Mouse (Mus musculus) intestine, postnatal 0 days (tissue): ENCODE results near the gene Tmem216. TPM values are rescaled to one million over a fixed set of nuclear protein-coding genes. Genes with fewer than 3 reads are reported as not detected.

ENCODE experiments used
- ATAC-seq: fragments of 200-750 bp; cut with Nextera tagmentation; 2 replicates; pipeline ENCODE4 v1.8.0; 2017; ENCODE audit warnings: mild to moderate bottlenecking, moderate TSS enrichment, moderate library complexity
- H3K27ac ChIP-seq: fragments of 300-500 bp; sonication (generic); 2 replicates; pipeline ENCODE4 v1.5.1; 2014; ENCODE audit warnings: mild to moderate bottlenecking, low read depth, low read length, moderate library complexity
- H3K27me3 ChIP-seq: fragments of 300-500 bp; sonication (generic); replicated peaks from 2 replicates; pipeline ENCODE4 v1.6.1; 2014; ENCODE audit warnings: low read length, mixed read lengths; ENCODE audit not compliant: control insufficient read depth, insufficient read depth
- H3K36me3 ChIP-seq: fragments of 300-500 bp; sonication (generic); 2 replicates; pipeline ENCODE4 v1.6.1; 2014; ENCODE audit warnings: mild to moderate bottlenecking, moderate library complexity; ENCODE audit not compliant: control insufficient read depth, insufficient read depth
- H3K4me1 ChIP-seq: fragments of 300-500 bp; sonication (generic); replicated peaks from 2 replicates; pipeline ENCODE4 v1.6.1; 2014; ENCODE audit warnings: antibody characterized with exemption, low read length, mixed read lengths; ENCODE audit not compliant: control insufficient read depth, insufficient read depth
- H3K4me2 ChIP-seq: fragments of 300-500 bp; sonication (generic); replicated peaks from 2 replicates; pipeline ENCODE4 v1.6.1; 2014; ENCODE audit warnings: low read depth, mild to moderate bottlenecking, moderate library complexity
- H3K4me3 ChIP-seq: fragments of 300-500 bp; sonication (generic); 2 replicates; pipeline ENCODE4 v1.5.1; 2014; ENCODE audit warnings: low read depth, low read length
- H3K9ac ChIP-seq: fragments of 300-500 bp; sonication (generic); 2 replicates; pipeline ENCODE4 v1.6.1; 2014; ENCODE audit warnings: mild to moderate bottlenecking, low read depth, low read length
- H3K9me3 ChIP-seq: fragments of 300-500 bp; sonication (generic); 2 replicates; pipeline ENCODE4 v1.6.1; 2016; ENCODE audit warnings: mixed run types; ENCODE audit not compliant: control insufficient read depth
- CTCF ChIP-seq: sonication (generic); IDR thresholded peaks from 2 replicates; pipeline ENCODE4 v1.5.1; 2016; ENCODE audit warnings: low read depth, mild to moderate bottlenecking, control low read depth, antibody characterized with exemption, moderate library complexity
- WGBS: fragments of 180-500 bp; shearing (Covaris S2); extraction: QIAGEN DNeasy Blood & Tissue Kit; methylation state at CpG from one replicate; pipeline ENCODE4 v1.1.7; 2014; 5-methylcytosine and 5-hydroxymethylcytosine counted together
- polyA plus RNA-seq: library from polyadenylated mRNA; unstranded; fragments of >200 nt; fragmentation: Nextera tagmentation; extraction: Ambion mirVana; gene quantifications from 2 replicates; pipeline ENCODE4 v1.2.1, GENCODE M21; 2015

Tmem216 gene
- polyA plus RNA-seq, 1 experiment from 2014 or later, result 12.2 TPM

DNA sequence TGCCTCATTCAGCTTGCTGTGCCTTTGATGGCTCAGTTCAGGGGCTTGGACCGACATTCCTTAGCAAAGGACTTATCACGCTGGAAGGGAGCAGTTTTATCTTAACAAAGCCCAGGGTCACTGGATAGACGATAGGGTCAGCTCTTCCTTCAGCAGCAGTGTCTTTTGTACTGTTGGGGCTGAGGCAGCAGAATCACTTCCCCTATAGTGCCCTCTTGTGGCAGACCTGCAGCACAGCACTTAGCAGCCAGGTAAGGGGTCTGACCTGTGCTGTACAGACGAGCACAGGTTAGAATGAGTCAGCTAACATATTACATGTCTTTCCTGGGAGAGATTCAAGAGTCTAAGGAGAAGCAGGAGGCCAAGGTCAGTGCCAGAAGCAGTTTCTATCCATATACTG is 53.5 kb downstream of the Tmem216 start:
- Histone ChIP-seq H3K27ac (no peak overlapping the region), H3K4me2 (no peak overlapping the region), H3K27me3 (no peaks in the 10 kb centered on the region), H3K4me3 (no peak overlapping the region), H3K36me3 (peaks cover 71% of the 10 kb centered on the region), H3K4me1 (no peaks in the 10 kb centered on the region), H3K9me3 (no peaks in the 10 kb centered on the region), H3K9ac (no peak overlapping the region)
- 4% methylated on average over 4 of the region's 4 CpGs for WGBS
- ATAC-seq, result 0 out of 2 replicates have a peak, but pooled peaks have one; percentile 22
- TF ChIP-seq CTCF, result peak; percentile 93

DNA sequence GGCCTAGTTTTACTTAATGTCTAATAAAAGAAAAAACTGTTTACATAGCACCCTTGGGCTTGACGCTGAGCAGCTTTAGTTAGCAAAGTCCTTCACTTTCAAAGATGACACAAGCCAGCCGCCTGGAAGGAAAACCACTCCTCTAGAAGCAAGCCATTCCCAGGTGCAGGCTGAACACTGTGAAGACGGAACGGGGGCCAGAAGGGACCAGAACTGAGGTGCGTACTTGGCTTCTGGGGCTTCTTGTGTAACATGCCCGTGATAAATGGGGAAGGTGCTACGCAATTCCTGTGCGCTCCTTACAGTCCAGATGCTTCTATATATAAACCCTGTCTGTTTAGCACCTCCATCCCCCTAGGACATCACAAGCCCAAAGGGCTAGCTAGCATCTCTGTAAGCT is 55.5 kb downstream of the Tmem216 start:
- no peak overlapping the region for H3K27ac ChIP-seq
- H3K27me3 ChIP-seq, result no peaks in the 10 kb centered on the region
- no peaks in the 10 kb centered on the region for H3K4me1 ChIP-seq
- no peak overlapping the region for H3K9ac ChIP-seq
- H3K36me3 ChIP-seq, result peaks cover 62% of the 10 kb centered on the region
- no peak overlapping the region for H3K4me2 ChIP-seq
- H3K9me3 ChIP-seq, result no peaks in the 10 kb centered on the region
- no peak overlapping the region for H3K4me3 ChIP-seq
- TF ChIP-seq CTCF, result no peak
- 72% methylated on average over 8 of the region's 8 CpGs for WGBS
- no peak for ATAC-seq

DNA sequence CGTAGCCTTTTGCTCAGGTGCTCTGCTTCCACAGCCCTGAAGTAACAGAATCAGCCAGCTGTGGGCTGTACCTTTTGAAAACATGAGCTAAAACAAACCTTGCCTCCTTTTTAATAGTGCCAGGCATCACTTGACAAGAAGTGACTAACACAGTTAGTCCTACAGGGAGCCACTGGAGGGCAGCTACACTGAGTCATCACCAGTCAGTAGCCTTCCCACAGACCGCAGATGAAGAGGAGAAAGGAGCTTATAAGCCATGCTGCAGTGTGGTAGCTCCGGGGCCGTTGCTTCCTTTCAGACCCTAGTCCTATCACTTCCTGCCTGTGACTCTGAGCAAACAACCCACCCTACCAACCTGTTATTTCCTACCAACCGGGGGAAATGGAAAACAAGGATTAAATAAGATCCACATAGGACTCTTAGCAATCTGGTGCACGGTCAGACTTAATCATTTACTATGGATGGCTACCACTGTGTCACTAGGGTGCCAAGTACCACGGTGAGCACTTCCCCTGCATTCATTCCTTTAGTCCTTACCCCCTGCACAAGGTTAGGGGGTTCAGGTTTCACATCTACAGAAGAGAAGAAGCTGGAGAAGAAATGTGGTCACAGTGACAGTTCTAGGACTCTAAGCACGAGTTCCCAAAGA is 58.4 kb downstream of the Tmem216 start:
- H3K4me3 ChIP-seq, result no peak overlapping the region
- no peaks in the 10 kb centered on the region for H3K27me3 ChIP-seq
- no peaks in the 10 kb centered on the region for H3K9me3 ChIP-seq
- no peak overlapping the region; the same call in 1 of the 2 replicates for H3K27ac ChIP-seq
- TF ChIP-seq CTCF, result peak; percentile 21
- 35% methylated on average over 8 of the region's 8 CpGs for WGBS
- peaks cover 49% of the 10 kb centered on the region for H3K36me3 ChIP-seq
- no peak for ATAC-seq
- H3K4me2 ChIP-seq, result no peak overlapping the region
- H3K4me1 ChIP-seq, result no peaks in the 10 kb centered on the region
- no peak overlapping the region for H3K9ac ChIP-seq

- no peaks in the 10 kb centered on the region for H3K4me1 ChIP-seq
- no peak overlapping the region for H3K9ac ChIP-seq
- H3K27me3 ChIP-seq, result no peaks in the 10 kb centered on the region
- 88% methylated on average over 2 of the region's 2 CpGs for WGBS
- peaks cover 43% of the 10 kb centered on the region for H3K36me3 ChIP-seq
- no peak for TF ChIP-seq CTCF
- no peak overlapping the region for H3K4me3 ChIP-seq
- no peak overlapping the region for H3K4me2 ChIP-seq
- no peaks in the 10 kb centered on the region for H3K9me3 ChIP-seq
- no peak for ATAC-seq
- no peak overlapping the region for H3K27ac ChIP-seq
Measured at GRCm38 (mm10) chr19:10496976-10497375, 59.1 kb downstream of the Tmem216 start.

- WGBS, result 89% methylated on average over 1 of the region's 1 CpGs
- ATAC-seq, result peak; percentile 48; the same call in 1 of the 2 replicates
Measured at GRCm38 (mm10) chr19:10495670-10496069, 60.4 kb downstream of the Tmem216 start.

GRCm38 (mm10) chr19:10486264-10486738 is 69.7 kb downstream of the Tmem216 start:
- 14% methylated on average over 9 of the region's 9 CpGs for WGBS
- Histone ChIP-seq H3K27ac (peak overlapping the region; percentile 73), H3K27me3 (no peaks in the 10 kb centered on the region), H3K4me3 (no peak overlapping the region), H3K4me2 (peak overlapping the region; percentile 51), H3K4me1 (peaks cover 8% of the 10 kb centered on the region), H3K36me3 (no peaks in the 10 kb centered on the region), H3K9ac (no peak overlapping the region), H3K9me3 (no peaks in the 10 kb centered on the region)
- peak; percentile 96 for TF ChIP-seq CTCF
- ATAC-seq, result peak; percentile 55

More at GRCm38 (mm10) chr19:10495670-10496069, 60.4 kb downstream of the Tmem216 start:
- no peak overlapping the region for H3K9ac ChIP-seq
- H3K27me3 ChIP-seq, result no peaks in the 10 kb centered on the region
- no peaks in the 10 kb centered on the region for H3K9me3 ChIP-seq
- no peak overlapping the region for H3K27ac ChIP-seq
- H3K36me3 ChIP-seq, result peaks cover 30% of the 10 kb centered on the region
- no peak overlapping the region for H3K4me3 ChIP-seq
- TF ChIP-seq CTCF, result no peak
- H3K4me1 ChIP-seq, result no peaks in the 10 kb centered on the region
- H3K4me2 ChIP-seq, result no peak overlapping the region

Other genes with a start within 250 kb of the Tmem216 start
- gene Syt7, start 167.1 kb downstream of the Tmem216 start, polyA plus RNA-seq, result 1.9 TPM in 2 replicates
- 12.5 and 14.3 TPM in 2 replicates for gene Lrrc10b, start 98.8 kb downstream of the Tmem216 start, polyA plus RNA-seq
- 26.1 and 27.8 TPM in 2 replicates for gene Ppp1r32, start 73.3 kb downstream of the Tmem216 start, polyA plus RNA-seq
- gene Cpsf7, start 31.0 kb downstream of the Tmem216 start, polyA plus RNA-seq, result 17.7 and 18.1 TPM in 2 replicates
- gene Sdhaf2, start 30.1 kb downstream of the Tmem216 start, polyA plus RNA-seq, result 42.5 and 46.3 TPM in 2 replicates
- 23.2 and 24.3 TPM in 2 replicates for gene Cyb561a3, start 20.9 kb upstream of the Tmem216 start, polyA plus RNA-seq
- 10.7 and 10.8 TPM in 2 replicates for gene Tmem138, start 21.1 kb upstream of the Tmem216 start, polyA plus RNA-seq
- gene Ddb1, start 49.1 kb upstream of the Tmem216 start, polyA plus RNA-seq, result 97.9 and 100 TPM in 2 replicates
- 76.4 and 83.9 TPM in 2 replicates for gene Tkfc, start 49.4 kb upstream of the Tmem216 start, polyA plus RNA-seq
- 7.1 and 8.4 TPM in 2 replicates for gene Vwce, start 78.0 kb upstream of the Tmem216 start, polyA plus RNA-seq
- 5.0 and 24.6 TPM in 2 replicates for gene Pga5, start 121.8 kb upstream of the Tmem216 start, polyA plus RNA-seq
- 31.3 and 32.2 TPM in 2 replicates for gene Vps37c, start 132.5 kb upstream of the Tmem216 start, polyA plus RNA-seq
- 0.12 and 0.18 TPM in 2 replicates for gene Cd5, start 182.8 kb upstream of the Tmem216 start, polyA plus RNA-seq